Mouse (Mus musculus): ENCODE measurements around the gene Tstd1.

The Tstd1 gene

GRCm38 (mm10) chr1:171452923-171453322 is 34.3 kb downstream of the Tstd1 start:
- no peak for DNase-seq (ENCODE audit: low read depth, low spot score)

- DNase-seq (ENCODE audit: low read depth, low spot score) = no peak
Measured at GRCm38 (mm10) chr1:171454926-171455325, 36.3 kb downstream of the Tstd1 start.

DNA sequence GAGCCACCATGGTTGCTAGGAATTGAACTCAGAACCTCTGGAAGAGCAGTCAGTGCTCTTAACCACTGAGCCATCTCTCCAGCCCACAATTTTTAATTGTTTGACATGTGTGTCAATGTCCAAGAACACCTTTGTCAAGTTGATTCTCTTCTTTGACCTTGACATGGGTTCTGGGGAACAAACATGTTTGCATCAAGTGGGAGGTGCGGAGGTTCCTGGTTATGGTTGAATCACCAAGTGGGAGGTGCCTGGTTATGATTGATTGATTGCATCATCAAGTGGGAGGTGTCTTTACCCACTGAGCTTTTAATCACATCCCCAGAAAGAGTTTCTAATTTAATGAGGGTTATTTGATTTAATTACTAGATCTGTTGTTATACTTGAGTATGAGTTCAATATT is 38.9 kb downstream of the Tstd1 start:
- DNase-seq (ENCODE audit: low read depth, low spot score) = no peak

DNA sequence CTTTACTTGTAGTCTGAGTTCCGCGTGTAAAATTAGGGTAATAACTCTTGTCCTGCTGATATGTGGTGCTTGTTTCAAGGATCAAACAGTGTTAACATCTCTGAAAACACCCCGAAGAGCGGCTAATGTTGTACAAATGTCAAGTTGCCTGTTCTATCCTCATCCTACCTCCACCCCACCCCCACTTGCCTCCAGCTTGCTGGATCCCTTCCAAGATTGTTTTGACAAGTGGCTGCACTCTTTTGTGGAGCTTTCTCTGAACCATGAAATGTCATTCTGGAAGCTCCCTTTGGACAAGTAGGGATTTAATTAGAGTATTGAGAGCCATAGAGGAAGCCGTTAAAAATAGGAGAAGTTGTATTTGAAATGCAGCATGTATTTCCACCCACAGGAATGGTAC is 41.1 kb downstream of the Tstd1 start:
- no peak for DNase-seq (ENCODE audit: low read depth, low spot score)

- DNase-seq (ENCODE audit: low read depth, low spot score) = no peak
Measured at GRCm38 (mm10) chr1:171460551-171461503, 42.2 kb downstream of the Tstd1 start.

GRCm38 (mm10) chr1:171463133-171463532 is 44.5 kb downstream of the Tstd1 start:
- DNase-seq (ENCODE audit: low read depth, low spot score) = no peak

DNA sequence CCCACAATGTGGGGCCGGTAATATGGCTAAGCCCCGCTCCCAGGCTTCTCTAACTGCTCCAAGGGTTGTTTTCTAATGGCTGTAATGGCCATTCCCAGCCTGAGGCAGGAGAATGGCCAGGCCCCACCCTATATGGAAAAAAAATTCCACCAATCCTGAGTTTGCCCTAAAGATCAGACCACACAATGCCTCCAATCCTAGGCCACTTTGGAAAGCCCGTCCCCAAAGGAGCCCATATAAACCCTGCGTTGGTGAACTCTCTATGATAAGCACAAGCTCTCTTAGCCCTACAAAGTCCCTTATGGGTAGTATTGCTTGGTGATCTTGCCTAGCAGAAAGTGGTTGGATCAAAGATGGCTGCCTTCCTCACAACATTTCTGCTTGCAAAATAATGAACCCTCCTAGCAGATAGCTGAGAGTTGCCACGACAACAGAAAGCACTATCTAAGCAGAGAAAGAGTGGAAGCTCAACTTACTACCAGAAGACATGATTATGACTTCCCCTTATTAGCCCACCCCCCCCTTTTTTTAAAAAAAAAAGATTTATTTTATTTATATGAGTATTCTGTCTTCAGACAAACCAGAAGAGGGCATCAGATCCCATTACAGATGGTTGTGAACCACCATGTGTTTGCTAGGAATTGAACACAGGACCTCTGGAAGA is 47.2 kb downstream of the Tstd1 start:
- DNase-seq (ENCODE audit: low read depth, low spot score) = no peak

GRCm38 (mm10) chr1:171466565-171466964 is 47.9 kb downstream of the Tstd1 start:
- DNase-seq (ENCODE audit: low read depth, low spot score) = no peak

- no peak for DNase-seq (ENCODE audit: low read depth, low spot score)
Measured at GRCm38 (mm10) chr1:171469678-171470077, 51.0 kb downstream of the Tstd1 start.
